Mouse (Mus musculus) kidney, adult 2 months (tissue): ENCODE data around the gene Rfxank.

Experiments
- CTCF ChIP-seq: fragments of 200-500 bp; conservative IDR thresholded peaks from 2 replicates; pipeline ENCODE4 v1.5.1; 2011; ENCODE audit warnings: low read depth, mild to moderate bottlenecking, control low read depth, low read length, moderate library complexity, mixed read lengths; ENCODE audit not compliant: insufficient read depth, insufficient read length
- POLR2A ChIP-seq: fragments of 200-500 bp; IDR thresholded peaks from one replicate; pipeline ENCODE4 v1.6.1; 2011; ENCODE audit warnings: low read depth, low read length, control low read depth

DNA sequence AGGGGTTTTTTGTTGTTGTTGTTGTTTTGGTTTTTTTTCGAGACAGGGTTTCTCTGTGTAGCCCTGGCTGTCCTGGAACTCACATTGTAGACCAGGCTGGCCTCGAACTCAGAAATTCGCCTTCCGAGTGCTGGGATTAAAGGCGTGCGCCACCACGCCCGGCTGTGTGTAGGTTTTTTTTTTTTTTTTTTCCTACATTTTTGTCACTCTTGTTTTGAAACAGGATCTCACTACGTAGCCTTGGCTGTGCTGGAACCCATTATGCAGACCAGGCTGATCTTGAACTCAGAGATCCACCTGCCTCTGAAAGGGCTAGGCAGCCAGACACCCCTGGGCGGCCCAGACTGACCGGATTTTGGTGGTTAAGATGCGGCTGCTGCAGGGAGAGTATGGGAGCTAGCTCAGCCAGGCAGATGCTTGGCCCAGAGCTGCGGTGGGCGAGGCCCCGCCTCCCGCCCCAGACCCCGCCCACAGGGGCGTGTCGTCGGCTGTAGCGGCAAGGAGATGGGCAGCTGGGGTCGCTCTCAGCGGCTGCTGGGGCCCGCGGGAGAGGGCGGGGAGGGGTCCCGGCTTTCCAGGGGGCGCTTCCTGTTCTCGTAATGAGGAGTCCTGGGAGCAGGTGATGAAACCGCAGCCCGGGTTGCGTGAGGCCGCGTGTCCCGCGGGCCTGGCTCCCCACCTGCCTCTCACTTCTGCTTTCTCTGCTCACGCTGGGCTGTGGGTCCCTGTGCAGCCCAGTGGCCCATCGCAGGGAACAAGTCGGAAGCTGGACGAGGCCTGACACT is 19.3 kb upstream of the Rfxank start:
- TF ChIP-seq CTCF (no peak), POLR2A (no peak)
